Mouse (Mus musculus): Measurements from ENCODE around the gene Gpd1.

The Gpd1 gene

DNA sequence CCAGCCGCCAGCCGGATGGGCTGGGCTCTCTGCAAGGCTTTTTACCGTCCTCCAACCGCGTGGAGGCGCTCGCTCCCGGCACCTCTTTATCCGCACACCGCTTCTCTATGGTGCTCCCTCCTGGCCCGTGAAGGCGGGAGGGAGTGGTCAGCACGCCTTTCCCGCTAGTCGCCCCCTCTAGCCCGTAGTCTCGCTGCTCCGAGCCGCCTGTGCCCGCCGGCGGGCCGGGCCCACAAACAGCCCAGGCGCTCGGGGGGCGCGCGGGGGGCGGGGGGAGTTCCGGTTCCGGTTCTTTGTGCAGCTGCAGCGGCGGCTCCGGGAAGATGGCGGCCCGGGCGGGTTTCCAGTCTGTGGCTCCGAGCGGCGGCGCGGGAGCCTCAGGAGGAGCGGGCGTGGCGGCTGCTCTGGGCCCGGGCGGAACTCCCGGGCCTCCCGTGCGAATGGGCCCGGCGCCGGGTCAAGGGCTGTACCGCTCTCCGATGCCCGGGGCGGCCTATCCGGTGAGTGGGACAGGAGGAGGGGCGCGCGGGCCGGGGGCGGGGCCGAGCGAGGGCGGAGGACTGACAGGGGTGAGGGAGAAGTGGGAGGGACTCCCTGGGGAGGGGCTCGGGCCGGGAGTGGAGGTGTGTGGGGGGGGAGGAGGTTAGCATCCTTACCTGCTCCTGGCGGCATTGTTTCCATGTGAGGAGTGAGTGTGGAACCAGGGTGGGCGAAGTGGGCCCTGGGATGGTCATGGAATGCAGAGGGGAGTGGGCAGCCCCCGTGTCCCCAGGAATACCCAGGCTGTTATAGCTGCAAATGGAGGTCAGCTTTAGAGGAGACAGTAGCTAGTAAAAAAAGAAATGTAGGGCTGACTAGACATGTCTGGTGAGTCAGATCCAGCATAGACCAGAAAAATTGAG, 15.1 kb upstream of the Gpd1 start, which contains the start of gene Smarcd1:
Gene Smarcd1, plus strand, starts transcription at position 131 of the 902 bp plus-strand sequence.
- DNase-seq, result peak; percentile 94

DNA sequence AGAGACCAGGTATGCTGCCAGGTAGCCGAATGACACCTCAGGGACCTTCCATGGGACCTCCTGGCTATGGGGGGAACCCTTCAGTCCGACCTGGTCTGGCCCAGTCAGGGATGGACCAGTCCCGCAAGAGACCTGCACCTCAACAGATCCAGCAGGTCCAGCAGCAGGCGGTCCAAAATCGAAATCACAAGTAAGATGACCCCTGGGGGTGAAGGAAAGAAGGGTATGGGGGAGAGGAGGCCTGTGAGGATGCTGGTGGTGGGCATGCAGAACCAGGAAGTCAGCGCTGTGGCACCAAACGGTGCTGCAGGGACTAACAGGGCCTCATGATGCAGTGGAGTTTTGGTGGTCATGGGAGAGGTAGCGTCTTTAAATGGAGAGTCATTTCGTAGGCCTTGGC, 14.2 kb upstream of the Gpd1 start:
- DNase-seq, result no peak

DNA sequence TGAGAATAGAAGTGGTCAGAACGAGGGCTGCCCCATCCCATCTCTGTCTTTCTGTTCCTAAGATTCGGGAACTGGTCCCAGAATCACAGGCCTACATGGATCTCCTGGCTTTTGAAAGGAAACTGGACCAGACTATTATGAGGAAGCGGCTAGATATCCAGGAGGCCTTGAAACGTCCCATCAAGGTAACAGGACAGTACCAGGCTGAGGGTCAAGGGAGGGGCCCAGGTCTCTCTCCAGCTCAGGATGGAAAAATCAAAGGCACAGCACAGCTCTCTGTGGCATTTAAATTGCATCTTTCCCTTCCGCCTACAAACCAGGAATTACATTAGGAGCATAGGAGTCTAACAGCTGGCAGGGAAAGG, 13.7 kb upstream of the Gpd1 start:
- no peak for DNase-seq

DNA sequence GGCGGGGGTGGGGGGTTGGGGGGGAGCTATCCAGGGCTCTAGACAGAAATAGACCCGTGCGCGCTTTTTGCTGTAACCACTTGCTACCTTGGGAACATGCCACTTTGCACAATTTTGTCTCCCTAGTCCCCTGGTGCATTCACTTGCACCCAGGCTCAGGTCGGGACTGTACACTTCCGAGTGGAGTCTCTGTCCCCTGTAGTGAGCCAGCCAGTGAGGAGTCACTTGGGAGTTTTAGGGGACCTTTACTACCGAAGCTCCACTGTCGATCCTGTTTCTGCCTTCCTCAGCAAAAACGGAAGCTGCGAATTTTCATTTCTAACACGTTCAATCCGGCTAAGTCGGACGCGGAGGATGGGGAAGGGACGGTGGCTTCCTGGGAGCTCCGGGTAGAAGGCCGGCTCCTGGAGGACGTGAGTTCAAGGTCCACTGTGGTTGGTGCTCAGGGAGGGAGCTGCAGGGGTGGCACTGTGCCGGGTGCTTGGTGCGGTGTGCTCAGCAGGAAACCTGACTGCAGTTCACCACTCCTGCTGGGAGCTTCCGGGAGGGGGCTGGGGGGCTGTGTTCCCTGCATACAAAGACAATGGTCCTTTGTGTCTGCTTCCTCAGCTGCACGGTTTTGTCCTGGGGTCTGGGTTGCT, 13.2 kb upstream of the Gpd1 start:
- DNase-seq, result peak; percentile 55

DNA sequence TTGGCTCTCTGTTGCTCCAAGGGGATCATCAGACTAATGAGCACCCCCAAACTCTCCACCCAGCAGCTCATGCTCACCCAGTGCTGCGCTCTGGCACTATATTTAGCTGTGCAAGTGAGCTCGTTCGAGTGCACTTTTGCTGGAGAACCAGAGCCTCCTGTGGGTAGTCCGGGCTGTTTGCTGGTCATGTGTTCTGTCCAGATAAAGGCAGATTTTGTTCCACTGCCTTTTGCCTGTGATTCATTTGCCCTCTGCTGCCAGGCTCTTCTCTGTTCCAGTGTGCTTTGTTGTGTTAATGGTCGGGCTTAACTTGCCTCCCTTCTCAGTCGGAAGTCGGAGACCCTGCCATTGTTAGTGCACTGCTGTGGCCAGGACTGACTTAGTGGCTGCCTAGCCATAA, 12.4 kb upstream of the Gpd1 start:
- DNase-seq, result peak; percentile 72

DNA sequence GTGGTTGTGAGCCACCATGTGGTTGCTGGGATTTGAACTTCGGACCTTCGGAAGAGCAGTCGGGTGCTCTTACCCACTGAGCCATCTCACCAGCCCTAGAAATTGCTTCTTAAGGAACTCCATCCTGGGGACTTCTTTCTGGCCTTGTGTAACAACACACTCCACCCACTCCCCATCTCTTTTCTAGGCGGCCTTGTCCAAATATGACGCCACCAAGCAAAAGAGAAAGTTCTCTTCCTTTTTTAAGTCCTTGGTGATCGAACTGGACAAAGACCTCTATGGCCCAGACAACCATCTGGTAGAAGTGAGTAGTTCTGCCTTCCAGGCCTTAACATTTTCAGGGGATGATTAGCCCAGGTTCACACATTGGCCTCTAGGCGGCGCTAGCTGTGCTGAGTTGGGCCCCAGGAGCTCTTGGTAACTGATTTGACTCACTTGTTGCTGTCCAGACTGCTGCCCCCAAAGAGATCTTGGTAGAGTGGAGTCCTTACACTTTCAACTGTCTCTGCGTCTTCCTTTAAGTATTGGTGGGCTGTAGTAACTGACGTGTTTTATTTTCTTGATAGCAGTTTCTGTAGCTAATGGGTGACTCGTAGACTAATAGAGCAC, 11.8 kb upstream of the Gpd1 start, which contains the start of gene Gm17349:
Gene Gm17349, minus strand, starts transcription at position 51 of the 609 bp plus-strand sequence.
- DNase-seq, result peak; percentile 60

DNA sequence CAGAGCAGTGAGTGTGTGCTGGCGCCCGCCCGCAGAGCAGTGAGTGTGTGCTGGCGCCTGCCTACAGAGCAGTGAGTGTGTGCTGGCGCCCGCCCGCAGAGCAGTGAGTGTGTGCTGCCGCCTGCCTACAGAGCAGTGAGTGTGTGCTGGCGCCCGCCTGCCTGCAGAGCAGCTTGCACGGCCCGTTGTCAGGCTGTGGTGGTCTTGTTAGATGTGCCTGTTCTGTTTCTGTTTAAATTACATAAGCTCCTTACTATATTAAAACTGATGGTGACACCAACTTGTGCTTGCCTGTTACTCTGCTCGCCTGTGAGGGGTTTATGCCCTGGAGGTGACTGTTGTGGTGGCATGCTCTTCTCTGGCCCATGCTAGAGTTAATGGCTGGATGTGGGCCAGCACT, 9.1 kb upstream of the Gpd1 start:
- DNase-seq, result peak; percentile 54

DNA sequence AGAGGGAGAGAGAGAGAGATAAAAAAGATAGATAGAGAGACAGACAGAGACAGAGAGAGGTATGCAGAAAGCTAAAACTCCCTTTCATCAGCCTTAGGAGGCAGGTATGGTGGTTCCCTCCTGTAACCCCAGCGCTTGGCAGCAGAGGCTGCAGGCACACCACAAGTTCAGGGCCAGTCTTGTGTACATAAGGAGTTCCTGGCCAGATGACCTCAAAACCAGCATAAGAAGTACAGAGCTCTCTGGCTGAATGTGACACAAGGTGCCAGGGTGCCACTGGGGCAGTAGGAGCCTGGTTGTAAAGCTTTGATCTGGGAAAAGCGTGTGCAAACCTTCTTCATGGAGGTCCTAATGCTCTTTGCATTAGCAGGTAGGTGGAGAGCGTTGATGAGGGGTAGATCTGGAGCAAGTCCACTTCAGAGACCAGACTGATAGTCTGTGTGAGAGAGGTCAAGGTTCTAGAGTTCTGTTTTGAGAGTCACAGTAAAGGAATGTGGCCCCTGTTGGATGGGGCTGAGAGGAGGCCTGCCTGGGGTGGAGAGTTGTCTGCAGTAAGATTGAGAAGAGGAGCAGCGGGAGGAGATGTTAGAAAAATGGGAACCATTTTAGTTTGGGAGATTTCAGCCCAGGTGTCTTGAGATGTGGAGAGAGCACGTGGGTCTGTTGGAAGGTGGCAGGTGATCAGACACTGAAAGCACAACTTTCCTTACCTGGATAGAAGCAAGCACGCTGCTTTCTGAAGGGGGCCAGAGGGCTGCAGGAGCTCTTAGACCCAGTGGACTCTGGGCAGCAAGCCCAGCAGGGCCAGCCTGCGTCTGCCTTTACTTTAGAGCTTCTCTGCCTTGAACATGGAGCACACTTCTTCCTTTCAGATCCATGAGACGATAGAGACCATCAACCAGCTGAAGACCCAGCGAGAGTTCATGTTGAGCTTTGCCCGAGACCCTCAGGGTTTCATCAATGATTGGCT, 6.8 kb upstream of the Gpd1 start:
- no peak for DNase-seq

DNA sequence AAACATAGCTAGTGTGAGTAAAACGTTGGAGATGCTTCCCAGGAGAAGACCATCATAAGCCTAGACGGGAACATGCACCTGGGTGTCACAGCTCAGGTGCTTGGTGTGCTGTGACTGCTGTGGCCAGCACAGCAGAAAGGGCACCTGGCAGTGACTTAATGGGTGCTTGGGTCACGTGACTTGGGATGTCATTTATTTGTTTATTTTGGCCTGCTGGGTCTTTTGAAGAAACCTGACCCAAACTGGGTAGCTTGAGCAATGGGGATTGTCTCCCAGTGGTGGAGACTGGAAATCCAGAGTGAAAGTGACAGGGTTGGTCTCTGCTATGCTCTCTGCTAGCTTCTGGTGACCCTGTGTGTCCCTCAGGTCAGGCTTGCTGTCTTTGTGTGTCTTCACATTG, 5.8 kb upstream of the Gpd1 start:
- no peak for DNase-seq

DNA sequence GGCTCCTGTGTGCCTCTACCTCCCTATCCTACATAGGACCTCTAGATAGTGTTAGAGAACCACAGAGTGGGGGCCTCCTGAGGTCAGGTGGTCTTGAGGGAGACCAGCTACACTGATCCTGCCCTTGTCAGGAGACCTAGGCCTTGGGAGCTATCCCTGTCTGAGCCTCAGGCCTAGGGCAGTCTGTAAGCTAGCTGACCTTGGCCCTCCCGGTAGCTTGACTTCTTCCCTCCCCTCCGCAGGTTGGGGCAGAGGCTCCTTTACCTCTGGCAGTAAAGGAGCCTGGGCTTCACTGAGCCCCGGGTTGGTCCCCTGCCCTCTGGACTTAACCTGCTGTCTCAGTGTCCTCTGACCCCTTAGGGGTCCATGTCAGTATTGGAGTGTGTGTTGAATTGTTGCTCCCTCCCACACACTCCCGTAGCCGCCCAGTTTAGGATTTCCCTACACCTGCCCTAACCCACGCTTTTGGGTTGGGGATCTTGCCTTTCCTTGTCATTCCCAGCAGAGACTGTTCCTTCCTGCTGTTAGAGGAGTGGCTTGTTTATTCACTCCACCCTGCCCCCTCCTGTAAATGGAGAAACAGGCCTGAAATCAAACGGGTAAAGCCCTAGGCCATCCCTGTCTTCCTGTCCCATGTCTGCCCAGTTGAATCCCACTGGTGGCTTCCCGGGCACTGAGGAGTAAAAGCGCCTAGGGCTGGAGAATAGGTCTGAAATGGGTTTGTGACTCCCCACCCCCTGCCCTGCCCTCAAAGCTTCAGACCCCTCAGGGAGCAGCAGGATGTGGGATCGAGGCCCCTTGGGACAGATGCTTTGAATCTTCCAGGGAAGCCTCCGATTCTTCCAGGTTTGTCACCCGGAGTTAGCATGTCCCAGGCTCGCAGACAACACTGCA, 4.4 kb upstream of the Gpd1 start:
- no peak for DNase-seq

DNA sequence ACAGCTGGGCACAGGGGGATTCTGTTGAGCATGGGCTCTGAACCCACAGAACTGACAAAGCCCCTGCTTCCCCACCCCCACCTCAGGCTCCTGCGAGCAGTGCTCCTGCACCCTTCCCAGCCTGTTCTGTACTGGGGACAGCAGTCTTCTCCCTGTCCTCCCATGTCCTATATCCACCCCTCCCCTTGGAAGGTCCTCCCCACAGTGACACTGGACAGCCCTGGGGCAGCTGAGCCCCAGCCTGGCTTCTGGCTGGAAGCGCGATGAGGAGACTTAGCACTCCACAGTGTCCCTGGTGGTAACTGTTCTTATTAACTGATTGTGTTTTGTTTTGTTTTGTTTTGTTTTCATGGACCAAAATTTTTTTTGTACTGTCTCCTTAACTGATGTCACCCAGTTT, 3.7 kb upstream of the Gpd1 start:
- no peak for DNase-seq

DNA sequence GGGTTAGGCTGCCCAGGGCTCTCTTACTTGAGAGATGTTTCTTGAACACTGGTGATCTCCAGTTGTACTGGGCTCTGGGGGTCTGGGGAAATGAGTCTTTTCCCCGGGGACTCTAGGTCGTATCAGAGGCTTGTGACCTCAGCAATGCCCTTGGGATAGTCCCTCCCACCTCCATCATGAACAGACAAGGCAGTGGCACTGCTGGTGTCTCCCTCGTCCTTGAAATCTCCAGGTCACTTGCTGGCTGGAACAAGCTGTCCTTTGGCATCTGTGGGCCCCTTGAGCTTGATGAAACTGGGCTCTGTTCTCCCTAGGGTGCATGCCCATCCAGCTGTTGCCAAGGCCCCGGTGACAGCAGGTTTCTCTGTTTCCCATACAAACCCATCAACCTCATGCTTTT, 3.1 kb upstream of the Gpd1 start:
- DNase-seq, result peak; percentile 40

DNA sequence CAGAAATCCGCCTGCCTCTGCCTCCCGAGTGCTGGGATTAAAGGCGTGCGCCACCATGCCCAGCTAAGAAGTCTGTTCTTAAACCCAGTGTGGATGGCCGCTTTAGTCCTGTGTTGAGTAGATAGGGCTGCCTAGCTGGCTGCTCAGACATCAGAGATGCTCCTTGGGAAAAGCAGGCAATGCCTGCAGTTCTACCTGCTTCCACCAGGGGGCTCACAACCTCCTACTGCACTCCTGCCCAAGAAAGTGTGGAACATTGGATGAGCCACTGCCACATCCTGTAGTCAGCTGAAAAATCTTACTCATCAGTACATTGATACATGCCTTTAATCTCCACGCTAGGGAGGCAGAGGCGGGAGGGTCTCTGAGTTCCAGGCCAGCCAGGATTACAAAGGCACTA, 2.5 kb upstream of the Gpd1 start:
- peak; percentile 88 for DNase-seq

DNA sequence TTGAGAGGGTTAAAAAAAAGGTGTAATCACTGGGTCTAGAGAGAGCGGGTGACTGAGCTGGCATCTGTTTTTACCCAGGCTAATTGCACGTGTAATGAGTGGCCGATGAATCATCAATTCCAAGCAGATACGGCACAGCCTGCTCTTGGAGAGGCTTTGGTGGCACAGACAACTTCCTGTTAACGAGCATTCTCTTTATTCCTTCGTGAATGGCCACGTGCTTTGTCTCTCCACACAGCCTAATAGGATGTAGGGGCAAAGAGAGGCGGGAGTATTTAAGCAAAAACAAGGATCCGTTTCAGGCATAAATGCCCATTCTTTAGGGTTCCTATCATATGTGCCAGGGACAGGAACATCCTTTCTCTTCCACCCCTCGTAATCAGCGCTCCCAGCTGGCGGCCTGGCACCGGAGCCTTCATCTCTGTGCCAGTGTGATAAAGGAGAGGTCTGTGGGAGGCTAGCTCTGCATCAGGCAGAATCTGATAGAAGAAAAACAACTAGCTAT, 1.9 kb upstream of the Gpd1 start:
- peak; percentile 89 for DNase-seq

DNA sequence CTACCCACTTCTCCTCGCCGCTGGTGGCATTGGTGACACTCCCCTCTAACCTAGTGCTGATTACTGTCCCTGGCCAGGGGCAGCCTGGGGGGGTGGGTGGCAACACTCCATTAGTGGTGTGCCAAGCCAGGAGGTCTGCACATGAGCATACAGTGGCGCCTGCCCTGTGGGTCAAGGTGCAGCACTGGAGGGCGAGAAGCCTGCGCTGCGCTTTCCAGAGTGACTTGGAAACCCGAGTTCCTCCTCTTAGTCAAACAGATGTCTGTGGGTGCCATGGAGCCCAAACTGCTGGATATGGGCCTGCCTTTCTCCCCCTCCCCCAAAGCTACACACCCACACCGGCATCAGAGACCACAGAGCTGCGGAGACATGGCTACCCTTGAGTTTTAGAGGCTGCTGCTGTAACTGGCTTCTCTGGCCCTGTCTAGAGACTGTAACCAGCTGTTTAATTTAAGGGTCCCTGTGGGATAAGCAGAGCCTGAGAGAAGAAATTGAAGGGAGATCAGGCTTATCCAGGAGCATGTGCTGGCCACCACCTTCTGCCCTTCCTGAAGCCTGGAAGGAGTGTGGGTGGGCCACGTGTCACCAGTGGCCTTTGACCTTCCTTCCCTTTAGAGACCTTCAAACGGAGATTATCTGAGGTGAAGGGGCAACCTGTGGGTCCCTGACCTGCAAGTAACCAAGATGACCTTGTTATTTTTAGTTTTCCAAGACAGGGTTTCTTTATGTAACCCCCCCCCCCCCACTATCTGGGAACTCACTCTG, 1.2 kb upstream of the Gpd1 start:
- peak; percentile 60 for DNase-seq

DNA sequence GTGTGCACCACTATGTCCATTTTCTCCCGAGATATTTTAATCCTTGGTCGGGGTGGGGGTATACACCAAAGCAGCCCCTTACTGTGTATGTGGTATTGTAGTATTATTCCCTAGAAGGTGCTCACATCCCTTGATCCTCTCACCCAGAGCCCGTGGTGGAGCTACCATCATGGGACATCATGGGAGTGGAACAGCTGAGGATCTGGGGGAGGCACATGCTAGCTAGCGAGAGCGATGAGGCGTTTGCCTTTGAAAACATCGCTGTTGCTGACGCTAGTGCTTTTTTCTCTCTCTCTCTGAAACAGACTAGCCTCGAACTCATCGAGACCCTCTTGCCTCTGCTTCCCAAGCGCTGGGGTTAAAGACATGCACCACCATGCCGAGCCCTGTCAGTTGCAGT, 501 bp upstream of the Gpd1 start:
- peak; percentile 63 for DNase-seq

DNA sequence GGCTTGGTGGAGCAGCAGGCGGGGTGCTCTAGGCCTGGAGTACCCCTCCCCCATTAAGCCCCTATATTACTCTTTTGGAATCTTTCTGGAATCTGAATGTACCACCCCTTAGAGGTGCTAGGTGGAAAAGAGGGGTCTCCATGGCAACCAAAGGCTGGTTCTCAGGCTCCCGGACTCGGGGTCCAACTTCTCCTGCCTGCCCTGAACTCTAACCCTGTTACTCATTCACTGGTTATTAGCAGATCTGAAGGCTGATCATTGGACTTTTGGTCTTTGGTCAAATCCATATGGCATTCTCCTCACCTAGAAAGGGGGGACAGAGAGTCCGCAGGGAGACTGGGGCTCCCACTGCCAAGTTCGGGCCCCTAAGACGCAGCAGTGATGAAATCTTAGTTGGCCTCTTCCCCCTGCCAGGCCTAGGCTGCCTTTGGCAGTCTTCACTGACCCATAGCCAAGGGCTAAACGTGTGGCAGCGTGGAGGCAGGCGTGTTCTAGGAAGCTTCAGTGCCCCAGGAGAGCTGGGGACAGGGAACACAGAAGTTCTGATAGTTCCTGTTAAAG, 1.2 kb downstream of the Gpd1 start:
- DNase-seq, result no peak

DNA sequence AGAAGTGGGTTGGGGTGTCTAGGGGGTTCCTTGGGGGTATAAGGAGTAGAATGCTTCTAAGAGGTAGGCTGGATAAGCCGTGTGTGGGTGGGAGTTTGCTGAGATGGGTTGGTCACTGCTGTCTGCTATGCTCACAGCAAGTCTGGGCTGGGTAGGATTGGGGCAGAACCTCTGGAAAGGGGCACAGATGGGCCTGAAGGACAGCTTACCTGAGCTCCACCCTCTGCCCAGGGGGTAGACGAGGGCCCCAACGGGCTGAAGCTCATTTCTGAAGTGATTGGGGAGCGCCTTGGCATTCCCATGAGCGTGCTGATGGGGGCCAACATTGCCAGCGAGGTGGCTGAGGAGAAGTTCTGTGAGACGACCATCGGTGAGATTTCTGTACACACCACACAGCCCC, 2.5 kb downstream of the Gpd1 start:
- DNase-seq, result no peak

DNA sequence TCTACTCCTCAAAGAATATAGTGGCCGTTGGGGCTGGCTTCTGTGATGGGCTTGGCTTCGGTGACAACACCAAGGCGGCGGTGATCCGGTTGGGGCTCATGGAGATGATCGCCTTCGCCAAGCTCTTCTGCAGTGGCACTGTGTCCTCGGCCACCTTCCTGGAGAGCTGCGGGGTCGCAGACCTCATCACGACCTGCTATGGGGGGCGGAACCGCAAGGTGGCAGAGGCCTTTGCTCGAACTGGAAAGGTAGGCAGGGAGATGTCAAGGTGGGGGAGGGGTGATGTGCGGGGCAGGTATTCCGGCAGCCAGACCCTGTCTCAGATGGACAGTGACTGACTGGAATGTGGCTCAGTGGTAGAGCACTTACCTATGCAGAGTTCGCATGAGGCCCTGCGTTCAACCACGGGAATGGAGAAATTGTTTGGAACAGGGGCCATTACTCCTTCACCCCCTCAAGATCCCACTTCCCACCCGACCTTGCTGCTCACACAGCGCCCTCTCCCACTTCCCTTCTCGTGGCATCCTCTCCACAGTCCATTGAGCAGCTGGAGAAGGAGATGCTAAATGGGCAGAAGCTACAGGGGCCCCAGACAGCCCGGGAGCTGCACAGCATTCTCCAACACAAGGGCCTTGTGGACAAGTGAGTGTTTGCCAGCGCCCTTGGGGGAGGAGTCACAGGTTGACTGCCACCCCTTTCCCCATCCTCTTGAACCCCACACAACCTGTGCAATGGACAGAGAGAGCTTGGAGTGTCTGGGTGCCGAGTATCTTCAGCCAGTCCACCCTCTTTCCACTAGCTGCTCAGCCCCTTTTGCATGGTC, 4.8 kb downstream of the Gpd1 start:
- no peak for DNase-seq
